Mouse (Mus musculus) MEL-GATA-1-ER (cell line): ENCODE results near the gene Npas1.

Source experiments
- DNase-seq: peaks from one replicate; pipeline ENCODE4 v3.0.0-alpha.2; 2012; ENCODE audit warnings: low read depth; ENCODE audit errors: extremely low read depth

Npas1 gene

GRCm38 (mm10) chr7:16477628-16478027 lies at the start of gene Npas1:
Gene Npas1, minus strand, starts transcription at chr7:16477728.
- no peak for DNase-seq

GRCm38 (mm10) chr7:16525995-16526394 lies 48.5 kb upstream of the Npas1 start:
- DNase-seq: no peak

- no peak for DNase-seq
These were observed 47.9 kb upstream of the Npas1 start for GRCm38 (mm10) chr7:16525448-16525847.

- DNase-seq: no peak
These were observed 46.8 kb upstream of the Npas1 start for GRCm38 (mm10) chr7:16524308-16524707.

- no peak for DNase-seq
These were observed 41.8 kb upstream of the Npas1 start for GRCm38 (mm10) chr7:16519310-16519709.

- DNase-seq: no peak
These were observed 39.7 kb upstream of the Npas1 start for GRCm38 (mm10) chr7:16517198-16517597.

- DNase-seq: peak; percentile 20
These were observed 29.8 kb upstream of the Npas1 start for GRCm38 (mm10) chr7:16507284-16507683.

- no peak for DNase-seq
These were observed 27.7 kb upstream of the Npas1 start for GRCm38 (mm10) chr7:16505226-16505593.

- no peak for DNase-seq
These were observed 27.2 kb upstream of the Npas1 start for GRCm38 (mm10) chr7:16504573-16505225.

GRCm38 (mm10) chr7:16501571-16501970 lies 24.0 kb upstream of the Npas1 start:
- DNase-seq: no peak

GRCm38 (mm10) chr7:16499671-16500104 lies 22.2 kb upstream of the Npas1 start:
- DNase-seq: no peak

- DNase-seq: no peak
These were observed 18.7 kb upstream of the Npas1 start for GRCm38 (mm10) chr7:16496260-16496659.

- DNase-seq: peak; percentile 36
These were observed 15.8 kb upstream of the Npas1 start for GRCm38 (mm10) chr7:16493361-16493760.

- no peak for DNase-seq
These were observed 14.7 kb upstream of the Npas1 start for GRCm38 (mm10) chr7:16492211-16492610.

GRCm38 (mm10) chr7:16491759-16492158 lies 14.2 kb upstream of the Npas1 start:
- peak; percentile 42 for DNase-seq

- DNase-seq: peak; percentile 40
These were observed 12.4 kb upstream of the Npas1 start for GRCm38 (mm10) chr7:16489948-16490347.

- DNase-seq: peak; percentile 24
These were observed 11.3 kb upstream of the Npas1 start for GRCm38 (mm10) chr7:16488816-16489215.

- DNase-seq: no peak
These were observed 933 bp downstream of the Npas1 start for GRCm38 (mm10) chr7:16476600-16476989.

GRCm38 (mm10) chr7:16475764-16476599 lies 1.5 kb downstream of the Npas1 start:
- DNase-seq: no peak

- DNase-seq: no peak
These were observed 2.2 kb downstream of the Npas1 start for GRCm38 (mm10) chr7:16475321-16475720.

- DNase-seq: no peak
These were observed 3.1 kb downstream of the Npas1 start for GRCm38 (mm10) chr7:16474445-16474844.

GRCm38 (mm10) chr7:16473847-16474246 lies 3.7 kb downstream of the Npas1 start:
- no peak for DNase-seq
